Mouse (Mus musculus): Measurements from ENCODE around the gene Hoxb2.
A peak's percentile ranks its signal among the peaks of the same experiment; 100 is the strongest.

- TF ChIP-seq CTCF (IDR thresholded peaks at IDR 0.05; ENCODE audit: control insufficient read depth, insufficient read depth, insufficient read length) (no peak), CEBPB (IDR thresholded peaks at IDR 0.05; ENCODE audit: low read depth) (no peak), USF1 (IDR thresholded peaks at IDR 0.05; ENCODE audit: low read depth) (peak; percentile 66), MAX (IDR thresholded peaks at IDR 0.05) (no peak), FOSL1 (IDR thresholded peaks at IDR 0.05; ENCODE audit: insufficient read depth, low read length, poor library complexity, severe bottlenecking) (no peak), MYOD1 (IDR thresholded peaks at IDR 0.05; ENCODE audit: control insufficient read depth, insufficient read length, low read depth) (no peak), MYOG (IDR thresholded peaks at IDR 0.05; ENCODE audit: control insufficient read depth, extremely low read depth, insufficient read length) (no peak)
Measured at GRCm38 (mm10) chr11:96348141-96348928, 2.0 kb upstream of the Hoxb2 start.

All from C2C12 (cell line).